Mouse (Mus musculus) frontal cortex, adult (tissue): ENCODE results near the gene Dkk2.
A peak's percentile ranks its signal among the peaks of the same experiment; 100 is the strongest.

Experiments
- ATAC-seq: cut with Nextera tagmentation; 2 replicates; pipeline ENCODE4 v1.9.2; 2017; ENCODE audit warnings: mild to moderate bottlenecking, moderate library complexity, mixed read lengths; ENCODE audit not compliant: low TSS enrichment

Dkk2 gene

GRCm38 (mm10) chr3:132125227-132125740, 40.2 kb downstream of the Dkk2 start:
- ATAC-seq, result no peak

- ATAC-seq, result no peak
Observed at GRCm38 (mm10) chr3:132129730-132130274, 44.7 kb downstream of the Dkk2 start.

GRCm38 (mm10) chr3:132130781-132131180, 45.7 kb downstream of the Dkk2 start:
- ATAC-seq, result no peak

- ATAC-seq, result no peak
Observed at GRCm38 (mm10) chr3:132131939-132132338, 46.8 kb downstream of the Dkk2 start.

- no peak for ATAC-seq
Observed at GRCm38 (mm10) chr3:132134502-132134901, 49.4 kb downstream of the Dkk2 start.

GRCm38 (mm10) chr3:132137802-132138378, 52.8 kb downstream of the Dkk2 start:
- peak; percentile 27; the same call in 1 of the 2 replicates for ATAC-seq

GRCm38 (mm10) chr3:132141031-132141430, 55.9 kb downstream of the Dkk2 start:
- no peak for ATAC-seq

GRCm38 (mm10) chr3:132149446-132150025, 64.4 kb downstream of the Dkk2 start:
- ATAC-seq, result no peak

GRCm38 (mm10) chr3:132158817-132159216, 73.7 kb downstream of the Dkk2 start:
- no peak for ATAC-seq

GRCm38 (mm10) chr3:132168911-132169310, 83.8 kb downstream of the Dkk2 start:
- no peak for ATAC-seq

GRCm38 (mm10) chr3:132186888-132187552, 101.9 kb downstream of the Dkk2 start:
- ATAC-seq, result no peak

- no peak for ATAC-seq
Observed at GRCm38 (mm10) chr3:132201950-132202349, 116.9 kb downstream of the Dkk2 start.

- ATAC-seq, result no peak
Observed at GRCm38 (mm10) chr3:132202665-132203064, 117.6 kb downstream of the Dkk2 start.

GRCm38 (mm10) chr3:132207469-132207868, 122.4 kb downstream of the Dkk2 start:
- ATAC-seq, result peak; percentile 95

GRCm38 (mm10) chr3:132211260-132211659, 126.2 kb downstream of the Dkk2 start:
- ATAC-seq, result no peak

GRCm38 (mm10) chr3:132219977-132220487, 134.9 kb downstream of the Dkk2 start:
- ATAC-seq, result no peak

- no peak for ATAC-seq
Observed at GRCm38 (mm10) chr3:132227622-132228021, 142.5 kb downstream of the Dkk2 start.
